Mouse (Mus musculus) kidney, postnatal 0 days (tissue): Measurements from ENCODE around the gene Olfr393. TPM values are rescaled to one million over a fixed set of nuclear protein-coding genes. Genes with fewer than 3 reads are reported as not detected.

Experiments used
- ATAC-seq: fragments of 200-750 bp; cut with Nextera tagmentation; replicated peaks from 2 replicates; pipeline ENCODE4 v1.8.0; 2017; ENCODE audit warnings: low read depth, moderate number of reproducible peaks, moderate TSS enrichment, moderate library complexity; ENCODE audit not compliant: low FRiP score
- DNase-seq: peaks from one replicate; pipeline ENCODE4 v3.0.0-alpha.2; 2016; ENCODE audit warnings: low spot score
- H3K27ac ChIP-seq: fragments of 300-500 bp; sonication (generic); 2 replicates; pipeline ENCODE4 v1.5.1; 2014; ENCODE audit warnings: mild to moderate bottlenecking
- H3K27me3 ChIP-seq: fragments of 300-500 bp; sonication (generic); 2 replicates; pipeline ENCODE4 v1.6.1; 2014; ENCODE audit warnings: low read length, mixed read lengths; ENCODE audit not compliant: insufficient read depth
- H3K36me3 ChIP-seq: fragments of 300-500 bp; sonication (generic); 2 replicates; pipeline ENCODE4 v1.6.1; 2014; ENCODE audit warnings: low read length, mixed read lengths; ENCODE audit not compliant: insufficient read depth
- H3K4me1 ChIP-seq: fragments of 300-500 bp; sonication (generic); replicated peaks from 2 replicates; pipeline ENCODE4 v1.6.1; 2014; ENCODE audit warnings: antibody characterized with exemption, low read length, mixed read lengths; ENCODE audit not compliant: insufficient read depth
- H3K4me2 ChIP-seq: fragments of 300-500 bp; sonication (generic); 2 replicates; pipeline ENCODE4 v1.6.1; 2014; ENCODE audit warnings: mild to moderate bottlenecking, low read length, moderate library complexity, mixed read lengths
- H3K4me3 ChIP-seq: fragments of 300-500 bp; sonication (generic); replicated peaks from 2 replicates; pipeline ENCODE4 v1.5.1; 2014; ENCODE audit warnings: low read depth, low read length
- H3K9ac ChIP-seq: fragments of 300-500 bp; sonication (generic); 2 replicates; pipeline ENCODE4 v1.6.1; 2014; ENCODE audit warnings: low read depth, low read length
- H3K9me3 ChIP-seq: fragments of 300-500 bp; sonication (generic); replicated peaks from 2 replicates; pipeline ENCODE4 v1.6.1; 2016; ENCODE audit warnings: low read length, inconsistent platforms, mixed read lengths
- CTCF ChIP-seq: IDR thresholded peaks from 2 replicates; pipeline ENCODE4 v1.5.1; 2016; ENCODE audit warnings: antibody characterized with exemption, low read depth, mild to moderate bottlenecking, moderate library complexity
- WGBS: fragments of 180-500 bp; shearing (Covaris S2); extraction: QIAGEN DNeasy Blood & Tissue Kit; methylation state at CpG from one replicate; pipeline ENCODE4 v1.1.7; 2014; 5-methylcytosine and 5-hydroxymethylcytosine counted together
- polyA plus RNA-seq: library from polyadenylated mRNA; unstranded; fragments of >200 nt; fragmentation: Nextera tagmentation; extraction: Ambion mirVana; gene quantifications from 2 replicates; pipeline ENCODE4 v1.2.1, GENCODE M21; 2015

Gene Olfr393
- not detected in 2 replicates for polyA plus RNA-seq

GRCm38 (mm10) chr11:73851354-73851753 is at the start of gene Olfr393:
Gene Olfr393, minus strand, starts transcription at chr11:73851454.
- Histone ChIP-seq H3K9ac (no peak within 1 kb of the TSS), H3K27ac (no peak within 1 kb of the TSS), H3K4me3 (no peak within 1 kb of the TSS), H3K4me2 (no peak within 1 kb of the TSS), H3K4me1 (no peaks in the 10 kb centered on the region), H3K36me3 (no peaks in the 10 kb centered on the region), H3K9me3 (no peaks in the 10 kb centered on the region), H3K27me3 (no peaks in the 10 kb centered on the region)
- DNase-seq (no peak), ATAC-seq (no peak)
- no peak for TF ChIP-seq CTCF

- WGBS, result 70% methylated on average over 1 of the region's 1 CpGs
- H3K27ac ChIP-seq, result no peak within 1 kb of the TSS
- H3K9me3 ChIP-seq, result no peaks in the 10 kb centered on the region
- no peaks in the 10 kb centered on the region for H3K4me1 ChIP-seq
- H3K36me3 ChIP-seq, result no peaks in the 10 kb centered on the region
- H3K4me3 ChIP-seq, result no peak within 1 kb of the TSS
- ATAC-seq (no peak), DNase-seq (no peak)
- H3K4me2 ChIP-seq, result no peak within 1 kb of the TSS
- TF ChIP-seq CTCF, result no peak
- H3K9ac ChIP-seq, result no peak within 1 kb of the TSS
- H3K27me3 ChIP-seq, result no peaks in the 10 kb centered on the region
These were observed 39.4 kb upstream of the Olfr393 start, which contains the start of gene Olfr394 for GRCm38 (mm10) chr11:73890671-73891070. Gene Olfr394, minus strand, starts transcription at chr11:73890771.

GRCm38 (mm10) chr11:73816949-73817348 is 34.3 kb downstream of the Olfr393 start, which contains the start of gene Olfr392:
Gene Olfr392, minus strand, starts transcription at chr11:73817049.
- H3K9me3 ChIP-seq, result no peaks in the 10 kb centered on the region
- no peak for ATAC-seq
- TF ChIP-seq CTCF, result no peak
- DNase-seq, result no peak
- H3K27ac ChIP-seq, result no peak within 1 kb of the TSS
- no peak within 1 kb of the TSS for H3K9ac ChIP-seq
- H3K4me2 ChIP-seq, result no peak within 1 kb of the TSS
- H3K4me3 ChIP-seq, result no peak within 1 kb of the TSS
- no peaks in the 10 kb centered on the region for H3K4me1 ChIP-seq
- H3K27me3 ChIP-seq, result no peaks in the 10 kb centered on the region
- WGBS, result 78% methylated on average over 1 of the region's 1 CpGs
- no peaks in the 10 kb centered on the region for H3K36me3 ChIP-seq

- H3K4me1 ChIP-seq, result no peaks in the 10 kb centered on the region
- H3K4me3 ChIP-seq, result no peak within 1 kb of the TSS
- H3K27me3 ChIP-seq, result no peaks in the 10 kb centered on the region
- no peaks in the 10 kb centered on the region for H3K9me3 ChIP-seq
- DNase-seq, result no peak
- no peak within 1 kb of the TSS for H3K9ac ChIP-seq
- 26% methylated on average over 1 of the region's 1 CpGs for WGBS
- no peak within 1 kb of the TSS for H3K4me2 ChIP-seq
- TF ChIP-seq CTCF, result no peak
- no peak within 1 kb of the TSS for H3K27ac ChIP-seq
- no peak for ATAC-seq
- H3K36me3 ChIP-seq, result no peaks in the 10 kb centered on the region
These were observed 48.3 kb downstream of the Olfr393 start, which contains the start of gene Olfr391-ps for GRCm38 (mm10) chr11:73802952-73803351. Gene Olfr391-ps, minus strand, starts transcription at chr11:73803052.

Other genes with a start within 250 kb of the Olfr393 start
- gene Zfp735, start 162.7 kb downstream of the Olfr393 start, polyA plus RNA-seq, result not detected in 2 replicates
- gene Olfr389, start 70.7 kb downstream of the Olfr393 start, polyA plus RNA-seq, result not detected in 2 replicates
- not detected in 2 replicates for gene Olfr390, start 68.5 kb downstream of the Olfr393 start, polyA plus RNA-seq
- gene Olfr391-ps, start 48.4 kb downstream of the Olfr393 start, polyA plus RNA-seq, result not detected in 2 replicates
- gene Olfr392, start 34.4 kb downstream of the Olfr393 start, polyA plus RNA-seq, result not detected in 2 replicates
- not detected in 2 replicates for gene Olfr394, start 39.3 kb upstream of the Olfr393 start, polyA plus RNA-seq
- gene Olfr395, start 57.8 kb upstream of the Olfr393 start, polyA plus RNA-seq, result not detected in 2 replicates
- gene Olfr23, start 85.2 kb upstream of the Olfr393 start, polyA plus RNA-seq, result not detected in 2 replicates
- gene Olfr397, start 109.4 kb upstream of the Olfr393 start, polyA plus RNA-seq, result not detected in 2 replicates
- not detected in 2 replicates for gene Olfr398, start 139.0 kb upstream of the Olfr393 start, polyA plus RNA-seq
- not detected in 2 replicates for gene Olfr139, start 205.1 kb upstream of the Olfr393 start, polyA plus RNA-seq
- not detected in 2 replicates for gene Olfr399, start 205.2 kb upstream of the Olfr393 start, polyA plus RNA-seq
- 0.17 and 0.19 TPM in 2 replicates for gene Zfp616, start 218.5 kb upstream of the Olfr393 start, polyA plus RNA-seq